Mouse (Mus musculus) G1E (cell line): ENCODE measurements around the gene Ablim1. TPM values are rescaled to one million over a fixed set of nuclear protein-coding genes. Genes with fewer than 3 reads are reported as not detected.

ENCODE experiments used
- ATAC-seq: 2 replicates; pipeline ENCODE4 v1.8.0; 2016; ENCODE audit warnings: mild to moderate bottlenecking; ENCODE audit not compliant: insufficient number of reproducible peaks, poor library complexity, low FRiP score, severe bottlenecking; ENCODE audit errors: extremely low read depth
- DNase-seq: peaks from one replicate; pipeline ENCODE4 v3.0.0; 2012; ENCODE audit warnings: low spot score
- H3K27me3 ChIP-seq: 2 replicates; pipeline ENCODE4 v1.6.1; 2012; ENCODE audit warnings: mild to moderate bottlenecking, low read length, inconsistent platforms; ENCODE audit not compliant: insufficient read depth
- H3K36me3 ChIP-seq: replicated peaks from 2 replicates; pipeline ENCODE3; 2012; ENCODE audit warnings: mild to moderate bottlenecking, inconsistent platforms
- H3K4me1 ChIP-seq: 2 replicates; pipeline ENCODE4 v1.6.1; 2012; ENCODE audit warnings: low read depth, low read length, inconsistent platforms, mixed read lengths; ENCODE audit not compliant: insufficient read depth
- H3K4me3 ChIP-seq: 2 replicates; pipeline ENCODE4 v1.5.1; 2012; ENCODE audit warnings: low read depth, mild to moderate bottlenecking, inconsistent platforms, low read length, moderate library complexity, mixed read lengths
- H3K9me3 ChIP-seq: replicated peaks from 2 replicates; pipeline ENCODE4 v1.6.1; 2012; ENCODE audit warnings: inconsistent platforms
- CTCF ChIP-seq: IDR thresholded peaks from 2 replicates; pipeline ENCODE4 v1.5.1; 2012; ENCODE audit warnings: low read depth, low read length, inconsistent platforms, mixed read lengths
- GATA1 ChIP-seq: IDR thresholded peaks from 2 replicates; pipeline ENCODE4 v1.6.1; 2012; ENCODE audit warnings: borderline replicate concordance, low read length, inconsistent platforms, mixed read lengths
- GATA2 ChIP-seq: IDR thresholded peaks from 2 replicates; pipeline ENCODE4 v1.6.1; 2012; ENCODE audit warnings: low read depth, low read length, inconsistent platforms, borderline replicate concordance
- POLR2AphosphoS5 ChIP-seq: IDR thresholded peaks from 2 replicates; pipeline ENCODE4 v1.6.1; 2012; ENCODE audit warnings: low read depth, low read length, inconsistent platforms; ENCODE audit not compliant: insufficient replicate concordance
- TAL1 ChIP-seq: conservative IDR thresholded peaks from 2 replicates; pipeline ENCODE4 v1.6.1; 2012; ENCODE audit warnings: low read depth, low read length, inconsistent platforms, mixed read lengths
- polyA plus RNA-seq: library from polyadenylated mRNA; stranded (reverse); fragments of >175 nt; gene quantifications from 2 replicates; pipeline ENCODE4 v1.2.3, GENCODE M21; 2012
- total RNA-seq, 2 experiments: library from RNA; stranded (forward) in 1 of 2; stranded (reverse) in 1 of 2; fragments of 200-1000 nt in 1 of 2; fragments of >200 nt in 1 of 2; fragmentation: Nextera tagmentation in 1 of 2; gene quantifications; 2 replicates each; pipeline ENCODE4 v1.2.3; 2014 to 2017

Gene Ablim1
- total and polyA plus RNA-seq, 3 experiments: 0.08 to 0.71 TPM; not detected in 1

GRCm38 (mm10) chr19:57189427-57189826, 125.3 kb downstream of the Ablim1 start:
- ATAC-seq (no peak), DNase-seq (no peak)
- Histone ChIP-seq H3K9me3 (no peaks in the 10 kb centered on the region), H3K27me3 (no peaks in the 10 kb centered on the region), H3K36me3 (no peaks in the 10 kb centered on the region), H3K4me3 (no peak overlapping the region), H3K4me1 (no peaks in the 10 kb centered on the region)
- TF ChIP-seq POLR2AphosphoS5: no peak
- no peak for TF ChIP-seq GATA1
- TF ChIP-seq TAL1: no peak
- TF ChIP-seq GATA2: no peak
- no peak for TF ChIP-seq CTCF

GRCm38 (mm10) chr19:57188553-57188952, 126.2 kb downstream of the Ablim1 start:
- no peak for TF ChIP-seq POLR2AphosphoS5
- TF ChIP-seq TAL1: no peak
- TF ChIP-seq GATA2: no peak
- TF ChIP-seq GATA1: no peak
- TF ChIP-seq CTCF: no peak
- ATAC-seq (no peak), DNase-seq (no peak)
- Histone ChIP-seq H3K9me3 (no peaks in the 10 kb centered on the region), H3K36me3 (no peaks in the 10 kb centered on the region), H3K4me3 (no peak overlapping the region), H3K4me1 (no peaks in the 10 kb centered on the region), H3K27me3 (no peaks in the 10 kb centered on the region)

- DNase-seq: no peak
- TF ChIP-seq CTCF (no peak), GATA1 (no peak), POLR2AphosphoS5 (no peak), GATA2 (no peak), TAL1 (no peak)
- ATAC-seq: no peak
- Histone ChIP-seq H3K27me3 (no peaks in the 10 kb centered on the region), H3K9me3 (0 out of 2 replicates have a peak, but pooled peaks cover 4% of the 10 kb centered on the region), H3K4me3 (no peak overlapping the region), H3K4me1 (no peaks in the 10 kb centered on the region), H3K36me3 (no peaks in the 10 kb centered on the region)
Measured at GRCm38 (mm10) chr19:57185021-57185420, 129.7 kb downstream of the Ablim1 start.

GRCm38 (mm10) chr19:57182938-57183720, 131.6 kb downstream of the Ablim1 start:
- ATAC-seq (no peak), DNase-seq (no peak)
- H3K4me3 ChIP-seq: no peak overlapping the region
- H3K27me3 ChIP-seq: no peaks in the 10 kb centered on the region
- no peak for TF ChIP-seq CTCF
- no peak for TF ChIP-seq POLR2AphosphoS5
- TF ChIP-seq GATA2: no peak
- TF ChIP-seq TAL1: no peak
- no peak for TF ChIP-seq GATA1
- no peaks in the 10 kb centered on the region for H3K36me3 ChIP-seq
- 0 out of 2 replicates have a peak, but pooled peaks cover 6% of the 10 kb centered on the region for H3K9me3 ChIP-seq
- no peaks in the 10 kb centered on the region for H3K4me1 ChIP-seq

- DNase-seq (no peak), ATAC-seq (no peak)
- Histone ChIP-seq H3K4me1 (no peaks in the 10 kb centered on the region), H3K36me3 (no peaks in the 10 kb centered on the region), H3K9me3 (0 out of 2 replicates have a peak, but pooled peaks cover 6% of the 10 kb centered on the region), H3K4me3 (no peak overlapping the region), H3K27me3 (no peaks in the 10 kb centered on the region)
- TF ChIP-seq TAL1 (no peak), GATA1 (no peak), CTCF (no peak), GATA2 (no peak), POLR2AphosphoS5 (no peak)
Measured at GRCm38 (mm10) chr19:57181852-57182528, 132.7 kb downstream of the Ablim1 start.

GRCm38 (mm10) chr19:57181317-57181716, 133.4 kb downstream of the Ablim1 start:
- no peaks in the 10 kb centered on the region for H3K4me1 ChIP-seq
- no peaks in the 10 kb centered on the region for H3K27me3 ChIP-seq
- ATAC-seq: no peak
- no peak overlapping the region for H3K4me3 ChIP-seq
- 0 out of 2 replicates have a peak, but pooled peaks cover 6% of the 10 kb centered on the region for H3K9me3 ChIP-seq
- no peak for TF ChIP-seq CTCF
- TF ChIP-seq GATA2: no peak
- DNase-seq: no peak
- no peaks in the 10 kb centered on the region for H3K36me3 ChIP-seq
